Mouse (Mus musculus) thymus, adult 18-20 months (tissue): ENCODE results near the gene Galnt18.

ENCODE experiments used
- DNase-seq, 2 experiments: peaks; one replicate each; pipeline ENCODE4 v3.0.0; 2022; ENCODE audit warnings: mixed read lengths in 2 of 2

The Galnt18 gene

DNA sequence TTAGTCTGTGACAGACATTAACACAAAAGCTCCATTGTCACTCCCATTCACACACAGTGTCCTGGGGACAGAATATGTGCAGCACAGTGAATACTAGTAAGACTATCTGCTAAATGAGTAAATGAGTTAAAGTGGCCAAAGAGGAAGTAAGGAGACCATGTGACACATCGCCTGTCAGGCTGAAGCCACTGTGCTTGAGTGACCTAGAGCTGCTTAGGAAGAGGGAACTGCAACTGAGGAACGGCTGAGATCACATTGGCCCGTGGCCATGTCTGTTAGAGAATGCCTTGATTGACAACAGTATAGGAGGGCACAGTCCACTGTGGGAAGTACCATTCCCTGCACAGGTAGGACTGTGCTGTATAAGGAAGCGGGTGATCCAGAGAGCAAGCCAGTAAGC lies 67.0 kb downstream of the Galnt18 start:
- DNase-seq, result no peak

- no peak for DNase-seq
Measured at GRCm38 (mm10) chr7:111711045-111711808, 68.5 kb downstream of the Galnt18 start.

- DNase-seq, result no peak
Measured at GRCm38 (mm10) chr7:111710311-111710710, 69.5 kb downstream of the Galnt18 start.

GRCm38 (mm10) chr7:111708563-111708962 lies 71.2 kb downstream of the Galnt18 start:
- no peak for DNase-seq

DNA sequence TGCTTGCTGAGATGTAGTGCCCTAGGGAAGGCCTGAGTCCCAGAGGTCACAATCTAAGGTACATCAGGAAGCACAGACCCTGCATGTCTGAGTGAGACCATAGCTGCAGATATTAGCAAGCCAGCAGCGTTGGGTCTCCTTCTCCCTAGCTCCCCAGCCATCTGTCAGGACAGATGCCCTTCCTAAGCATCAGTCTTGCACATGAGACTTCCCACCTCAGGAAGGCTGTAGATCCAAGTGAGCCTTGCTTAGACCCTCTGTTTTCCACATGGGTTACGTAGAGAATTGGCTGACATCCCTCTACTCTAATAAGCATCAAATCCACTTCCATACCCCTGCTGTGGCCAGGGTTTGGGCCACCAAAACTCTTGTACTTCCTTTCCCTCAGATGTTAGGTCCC lies 76.8 kb downstream of the Galnt18 start:
- no peak for DNase-seq

DNA sequence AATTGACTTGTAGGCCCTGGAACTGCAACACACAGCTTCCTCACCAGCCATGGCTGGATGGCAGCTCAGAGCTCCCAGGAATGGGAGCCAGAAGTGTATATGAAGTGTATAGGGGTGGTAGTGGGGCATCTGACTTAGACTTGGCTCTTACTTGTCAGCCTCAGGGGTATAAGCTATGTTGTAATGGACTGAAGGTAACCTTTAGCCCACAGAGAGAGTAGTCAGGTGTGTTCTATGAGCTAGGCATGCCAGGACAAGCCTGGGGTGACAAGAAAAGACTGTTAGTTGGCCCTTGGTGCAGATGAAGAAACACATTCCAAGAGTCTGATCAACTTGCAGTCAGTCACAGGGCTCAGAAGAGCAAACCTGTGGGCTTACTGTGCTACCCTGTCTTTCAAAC lies 78.0 kb downstream of the Galnt18 start:
- DNase-seq, result no peak

GRCm38 (mm10) chr7:111699446-111699845 lies 80.3 kb downstream of the Galnt18 start:
- no peak for DNase-seq

DNA sequence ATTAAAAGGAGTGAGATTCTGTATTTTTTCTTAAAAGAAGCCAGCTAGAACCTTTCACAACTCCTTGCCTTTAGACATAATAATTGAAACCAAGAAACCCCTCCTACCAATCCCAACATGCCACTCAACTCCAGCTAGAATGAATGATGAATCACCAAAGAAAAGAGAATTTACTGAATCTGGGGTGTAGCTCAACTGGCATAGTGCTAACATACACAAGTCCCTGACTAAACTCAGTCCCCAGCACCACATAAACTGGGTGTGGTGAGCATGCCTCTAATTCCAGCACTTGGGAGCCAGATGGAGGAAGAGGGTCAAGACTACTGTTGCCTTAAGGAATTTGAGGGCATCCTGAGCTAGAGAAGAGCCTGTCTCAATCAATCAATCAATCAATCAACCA lies 83.6 kb downstream of the Galnt18 start:
- no peak for DNase-seq

GRCm38 (mm10) chr7:111694312-111694711 lies 85.5 kb downstream of the Galnt18 start:
- peak in 1 of 2 experiments; percentile 5 for DNase-seq

GRCm38 (mm10) chr7:111692641-111693261 lies 87.0 kb downstream of the Galnt18 start:
- no peak for DNase-seq

- DNase-seq, result no peak
Measured at GRCm38 (mm10) chr7:111680108-111680507, 99.7 kb downstream of the Galnt18 start.

DNA sequence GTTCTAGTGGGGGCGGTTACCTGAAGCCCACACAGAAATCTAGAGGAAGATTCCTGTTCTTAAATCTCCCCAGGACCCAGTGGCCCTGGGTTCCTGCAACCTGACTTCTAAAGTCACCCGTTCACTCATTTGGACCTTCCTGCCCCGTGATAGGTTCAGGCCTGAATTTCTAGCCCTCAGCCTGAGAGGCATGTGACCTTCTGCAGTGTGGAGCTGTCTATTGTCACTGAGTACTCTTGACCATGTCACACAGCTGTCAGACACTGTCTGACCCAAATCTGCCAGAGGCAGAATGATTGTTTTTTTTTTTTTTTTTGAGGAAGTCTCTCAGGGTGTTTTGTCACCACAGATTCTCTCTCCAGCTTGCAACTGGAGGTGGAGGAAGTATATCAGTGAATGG lies 103.3 kb downstream of the Galnt18 start:
- DNase-seq, result no peak

DNA sequence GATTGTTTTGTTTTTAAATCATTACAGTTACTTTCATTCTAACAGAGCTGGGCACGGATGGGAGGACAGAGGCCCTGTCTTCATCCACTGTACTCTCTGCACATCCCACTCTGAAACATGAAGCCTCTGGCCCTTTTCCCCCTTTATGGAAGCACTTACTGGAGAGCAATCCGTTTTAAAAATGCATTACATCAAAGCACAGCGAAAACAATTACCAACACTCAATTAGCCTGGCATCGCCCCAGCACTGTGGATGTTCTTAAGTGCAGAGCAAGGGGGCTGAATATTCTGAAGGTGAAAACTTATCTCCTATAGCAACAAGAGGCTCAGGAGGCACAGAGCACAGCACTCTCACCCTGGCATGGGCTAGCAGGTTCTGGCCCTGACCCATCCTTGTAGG lies 107.3 kb downstream of the Galnt18 start:
- no peak for DNase-seq

DNA sequence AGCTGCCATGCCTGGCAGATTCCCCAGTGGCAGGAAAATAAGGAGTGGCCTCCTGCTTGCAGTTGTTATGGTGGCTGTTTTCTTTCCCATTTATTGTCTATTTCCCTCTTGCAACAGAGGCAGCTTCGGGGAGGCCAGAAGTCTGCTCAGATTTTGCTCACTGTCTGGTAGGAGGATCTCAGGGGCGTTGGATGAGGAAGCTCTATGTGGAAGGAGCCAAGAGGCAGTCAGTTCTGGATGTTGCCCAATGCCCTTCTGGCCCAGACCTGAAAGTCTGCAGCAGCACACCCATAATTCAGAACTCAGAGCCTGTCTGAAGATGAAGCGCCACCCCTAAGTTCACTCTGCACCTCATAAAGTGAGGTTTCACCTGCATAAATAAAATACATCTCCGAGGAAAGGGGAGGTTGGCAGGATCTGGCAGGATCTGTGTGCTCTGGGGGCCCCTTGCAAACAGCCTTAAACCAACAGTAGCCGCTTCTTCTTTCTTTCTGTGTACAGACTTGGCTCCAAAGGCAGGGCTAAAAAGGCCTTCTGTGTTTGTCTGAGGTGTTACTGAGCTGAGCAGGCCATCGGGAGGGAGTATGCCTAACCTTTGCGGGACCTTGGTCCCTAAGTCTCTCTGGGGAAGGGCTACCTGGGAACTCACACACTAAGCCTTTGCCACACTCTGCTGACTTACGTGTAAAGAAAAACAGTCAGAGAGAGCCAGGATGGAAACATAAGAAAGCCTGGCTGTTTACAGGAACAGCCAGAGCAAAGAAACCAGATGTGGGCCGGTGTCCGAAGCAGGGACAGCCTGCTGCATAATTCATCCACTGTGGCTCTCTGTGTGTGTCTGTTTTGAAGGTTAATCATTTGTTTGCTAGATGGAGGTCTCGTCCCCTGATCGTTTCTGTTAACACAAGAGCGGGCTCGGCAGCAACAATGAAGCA lies 116.4 kb downstream of the Galnt18 start:
- DNase-seq, result no peak

DNA sequence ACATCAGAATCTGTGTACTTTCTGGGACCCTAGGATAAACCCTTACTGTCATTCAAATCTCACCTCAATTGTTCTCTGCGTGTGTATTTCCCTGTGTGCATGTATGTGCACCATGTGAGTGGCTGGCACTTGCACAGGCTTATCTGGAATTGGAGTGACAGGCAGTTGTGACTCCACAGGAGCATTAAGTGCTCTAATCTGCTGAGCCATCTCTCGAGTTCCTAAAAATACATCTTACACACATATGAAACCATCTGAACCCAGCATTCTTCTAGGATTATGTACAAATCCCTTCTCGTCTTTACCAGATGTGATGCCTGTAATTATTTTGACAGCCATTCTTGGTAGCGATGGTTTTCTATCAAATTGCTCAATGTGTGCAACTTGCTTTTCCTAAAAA lies 121.2 kb downstream of the Galnt18 start:
- DNase-seq, result no peak

DNA sequence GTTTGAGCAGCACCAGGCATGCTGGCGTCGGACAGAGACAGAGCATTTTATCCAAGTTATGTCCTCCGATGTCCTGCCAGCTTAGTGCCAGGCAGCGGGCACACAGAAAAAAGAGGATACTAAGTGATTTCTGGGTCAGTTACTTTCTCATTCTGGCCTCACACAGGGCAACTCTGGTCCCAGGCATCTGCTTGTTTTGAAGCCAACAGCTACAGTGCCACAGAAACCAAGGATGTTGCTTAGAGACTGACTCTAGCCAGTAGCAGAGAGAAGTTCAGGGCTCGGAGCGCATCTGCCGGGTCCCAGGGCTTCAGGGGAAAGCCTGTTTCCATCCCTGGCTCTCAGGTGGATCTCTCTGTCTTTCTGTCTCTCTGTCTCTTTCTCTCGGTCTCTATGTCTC lies 124.8 kb downstream of the Galnt18 start:
- DNase-seq, result no peak

- no peak for DNase-seq
Measured at GRCm38 (mm10) chr7:111654526-111654925, 125.3 kb downstream of the Galnt18 start.

DNA sequence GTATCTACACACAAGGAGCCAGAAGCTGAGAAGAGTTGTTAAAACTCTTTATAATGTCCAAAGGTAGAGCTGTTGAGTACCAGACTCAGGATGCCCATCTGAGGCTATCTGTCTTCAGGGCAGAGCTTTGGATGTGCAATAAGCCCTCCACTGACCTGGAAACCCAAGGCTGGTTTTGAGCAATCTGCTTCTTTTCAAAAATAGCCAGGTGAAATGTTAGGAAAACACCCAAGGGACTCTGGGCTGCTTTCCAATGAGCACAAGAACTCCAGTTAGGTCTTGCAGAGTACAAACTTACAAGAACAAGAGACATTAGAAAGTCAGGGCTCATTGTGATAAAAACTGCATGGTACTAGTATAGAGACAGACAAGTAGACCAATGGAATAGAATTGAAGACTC lies 135.4 kb downstream of the Galnt18 start:
- no peak for DNase-seq

DNA sequence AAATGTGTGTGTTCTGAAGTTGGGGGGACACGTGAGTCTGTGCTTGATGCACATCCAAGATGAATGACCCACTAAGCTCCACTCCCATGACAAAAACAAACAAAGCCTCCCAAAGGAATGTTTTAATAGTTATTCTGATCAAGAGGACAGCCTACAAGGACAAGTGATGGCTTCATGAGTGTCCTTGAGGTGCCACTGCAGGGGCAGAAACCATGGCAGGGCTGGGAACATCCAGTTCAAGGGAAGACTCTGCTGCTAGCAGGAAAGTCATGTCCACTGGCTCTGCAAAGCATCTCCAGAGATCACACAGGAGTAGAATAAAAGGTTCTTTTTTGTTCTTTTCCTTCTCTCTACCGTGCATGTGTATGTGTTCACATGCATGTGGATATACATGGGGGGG lies 140.9 kb downstream of the Galnt18 start:
- DNase-seq, result no peak

DNA sequence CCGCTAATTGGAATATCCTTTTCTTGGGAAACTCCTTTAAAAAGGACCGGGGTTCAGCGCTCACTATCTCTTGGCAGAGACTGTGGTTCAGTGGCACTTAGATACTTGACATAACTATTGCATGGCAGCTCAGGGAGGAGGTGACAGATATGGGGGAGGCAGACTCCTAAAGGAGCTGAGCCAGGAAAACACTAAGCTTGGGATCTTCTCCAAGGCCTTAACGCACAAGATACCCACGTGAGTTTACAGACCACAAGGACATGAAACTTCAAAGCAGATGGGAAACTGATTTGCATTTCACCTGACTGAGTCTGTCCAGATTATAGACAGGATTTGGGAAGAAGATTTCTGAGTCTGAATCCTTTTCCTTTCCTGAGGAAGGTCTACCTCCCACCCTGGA lies 141.3 kb downstream of the Galnt18 start:
- no peak for DNase-seq

DNA sequence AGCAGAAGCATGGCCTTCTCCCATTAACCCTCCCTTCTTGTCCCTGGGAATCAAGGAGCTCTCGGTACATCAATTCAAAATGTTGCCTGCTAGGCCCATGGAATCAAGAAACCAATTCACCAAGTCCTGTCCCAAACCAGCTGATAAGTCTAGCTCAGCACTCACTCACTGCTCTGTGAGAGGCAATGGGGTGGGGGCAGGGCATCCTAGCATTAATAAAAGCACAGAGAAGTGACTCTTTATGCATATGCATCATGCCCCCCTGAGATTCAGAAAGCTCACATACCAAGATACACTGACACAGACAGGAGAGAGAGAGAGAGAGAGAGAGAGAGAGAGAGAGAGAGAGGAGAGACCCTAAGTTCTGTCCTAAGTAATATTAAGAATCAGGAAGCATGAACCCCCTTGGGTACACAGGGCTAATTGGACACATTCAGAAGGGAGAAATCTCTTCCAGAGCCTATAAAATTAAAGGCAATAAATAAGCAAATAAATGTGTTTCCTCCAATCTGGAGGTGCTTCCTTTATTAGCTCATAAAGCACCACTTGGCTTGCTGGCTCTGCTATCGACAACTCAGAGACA lies 141.8 kb downstream of the Galnt18 start:
- no peak for DNase-seq

- no peak for DNase-seq
Measured at GRCm38 (mm10) chr7:111636503-111636902, 143.3 kb downstream of the Galnt18 start.

GRCm38 (mm10) chr7:111631265-111631664 lies 148.5 kb downstream of the Galnt18 start:
- DNase-seq, result no peak
